Mouse (Mus musculus) ovary, adult 18-20 months (tissue): ENCODE data around the gene Akap14.

ENCODE experiments used
- DNase-seq: peaks from one replicate; pipeline ENCODE4 v3.0.0; 2022; ENCODE audit warnings: low spot score, mixed read lengths

The Akap14 gene

GRCm38 (mm10) chrX:37103826-37104225 lies 64.8 kb downstream of the Akap14 start:
- DNase-seq: no peak
